Mouse (Mus musculus): ENCODE results near the gene AI413582.

- TF ChIP-seq POLR2A (IDR thresholded peaks at IDR 0.05; ENCODE audit: low read depth, low read length) (no peak), CTCF (IDR thresholded peaks at IDR 0.05; ENCODE audit: extremely low read depth, insufficient read length, insufficient replicate concordance, low read depth, low read length) (no peak)
These were observed 21.7 kb upstream of the AI413582 start for GRCm38 (mm10) chr17:27587252-27587651.
